Mouse (Mus musculus): ENCODE measurements at regions not wholly inside any gene's neighbourhood (a gene's known extent, or its start where the extent isn't known, plus 50 kb on each side); places are given as distances from the start of the nearest gene placed in this dataset.

DNA sequence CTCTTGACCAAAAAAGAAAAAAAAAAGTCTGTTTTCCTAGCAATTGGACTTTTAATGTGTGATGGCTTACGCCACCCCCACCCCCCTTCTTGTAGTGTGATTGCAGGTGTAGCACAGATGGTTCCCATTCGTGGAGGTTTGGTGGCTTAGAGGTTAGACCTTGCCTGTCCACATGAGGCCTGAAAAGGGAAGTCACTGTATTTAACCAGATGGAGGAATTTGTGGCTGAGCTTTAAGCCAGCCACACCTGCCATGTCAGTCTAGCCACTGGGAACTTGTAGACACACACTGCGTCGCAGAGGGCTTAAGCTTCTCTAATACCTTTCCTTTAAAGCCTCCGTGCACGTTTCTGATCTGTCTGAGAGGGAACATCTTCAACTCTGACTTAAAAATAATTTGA lies 229.0 kb downstream of the Kcnrg start:
- TF ChIP-seq TAL1 (IDR thresholded peaks at IDR 0.05; ENCODE audit: low read length) (no peak), GATA1 (IDR thresholded peaks at IDR 0.05; ENCODE audit: low read length) (no peak)

Data from erythroblast, embryonic 14.5 days (primary cell).